8 mouse cellular contexts compared by ENCODE assay signal in the genomic region with DNA sequence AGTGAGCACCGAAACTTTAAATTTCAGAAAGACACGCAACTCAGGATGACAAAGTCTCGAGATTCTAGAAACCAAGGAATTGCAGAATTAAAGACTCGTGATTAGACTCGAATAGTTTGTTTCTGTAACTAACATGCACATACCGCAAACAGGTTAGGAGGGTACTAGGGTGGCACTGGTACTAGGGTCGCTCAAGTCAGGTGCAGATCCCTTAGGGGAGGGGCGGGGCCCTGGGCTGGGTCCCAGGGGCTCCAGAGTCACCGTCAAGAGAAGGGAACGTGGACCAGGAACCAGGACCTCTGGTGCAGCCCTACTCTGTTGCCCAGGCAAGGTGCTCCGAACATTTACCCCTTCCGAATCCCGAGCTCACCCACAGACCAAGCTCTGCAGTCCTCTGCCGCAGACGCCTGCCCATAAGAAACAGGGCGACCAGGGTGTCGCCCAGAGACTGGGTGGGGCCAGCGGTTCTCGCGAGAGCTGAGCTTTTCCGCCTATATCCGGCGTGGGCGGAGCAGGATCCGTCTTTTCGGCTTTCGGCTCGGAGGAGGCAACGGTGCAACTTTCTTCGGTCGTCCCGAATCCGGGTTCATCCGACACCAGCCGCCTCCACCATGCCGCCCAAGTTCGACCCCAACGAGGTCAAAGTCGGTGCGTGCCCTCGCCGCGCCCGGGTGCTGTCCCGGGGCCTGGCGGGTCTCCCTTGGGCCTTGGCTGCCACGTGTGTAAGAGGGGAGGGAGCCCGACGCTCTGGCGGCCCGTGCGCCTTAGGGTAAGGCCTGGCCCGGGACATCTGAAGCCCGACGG. TPM values are rescaled to one million over a fixed set of nuclear protein-coding genes. Genes with fewer than 3 reads are reported as not detected.
DNase-seq lines count a peak whose midpoint lies in the region; ATAC-seq lines count a peak whose summit lies in the region.

Gene Rpl12 (plus strand): TSS at position 368 of the 804 bp plus-strand sequence.
Gene Lrsam1 (minus strand): TSS at position 423 of the 804 bp plus-strand sequence.

- DNase-seq in ZHBTc4 (ENCODE audit: low read depth, low spot score) = peak; percentile 94
- DNase-seq in gastrocnemius, adult 8-10 months (ENCODE audit: low spot score in 2 of 2) = peak; percentile 86 to 90
- peak; percentile 80 for DNase-seq in hindlimb bud, embryonic 11.5 days (ENCODE audit: extremely low spot score, low read depth, low spot score)
- DNase-seq in left cerebral cortex, adult 9 months (ENCODE audit: low spot score in 2 of 2) = peak; percentile 84 to 93
- DNase-seq in right cerebral cortex, postnatal 14 days = peak; percentile 95
- DNase-seq in urinary bladder, postnatal 36 days (ENCODE audit: low spot score in 2 of 2) = peak; percentile 94 to 95

- ATAC-seq in common myeloid progenitor, adult 5-6 weeks (replicated peaks; ENCODE audit: low read depth, poor library complexity, severe bottlenecking) = peak; percentile 89
- ATAC-seq in megakaryocyte progenitor cell, adult 5-6 weeks (replicated peaks; ENCODE audit: poor library complexity) = peak; percentile 79

RNA-seq across cellular contexts. Expression of gene Rpl12, which starts in this region (rescaled TPM):
- 2,360 and 2,455 TPM in 2 replicates for total RNA-seq in common myeloid progenitor, adult 5-6 weeks (2017)
- total RNA-seq in gastrocnemius, adult 8-10 months (2022) = 100 to 1,000 TPM in 2 of 4 experiments, 10 to 100 TPM in 2; 77.4 to 121 (median 96.8) TPM
- 2,719 and 2,750 TPM in 2 replicates for total RNA-seq in megakaryocyte progenitor cell, adult 5-6 weeks (2015)
- 2,545 and 2,724 TPM in 2 replicates for total RNA-seq in megakaryocyte progenitor cell, adult 5-6 weeks (2017)

RNA-seq across cellular contexts. Expression of gene Lrsam1, which starts in this region (rescaled TPM):
- total RNA-seq in common myeloid progenitor, adult 5-6 weeks (2017) = 4.0 and 6.2 TPM in 2 replicates
- 10 to 100 TPM; 10.1 to 14.6 (median 11.8) TPM for total RNA-seq in gastrocnemius, adult 8-10 months (2022)
- total RNA-seq in megakaryocyte progenitor cell, adult 5-6 weeks (2015) = 2.9 and 3.0 TPM in 2 replicates
- total RNA-seq in megakaryocyte progenitor cell, adult 5-6 weeks (2017) = 3.5 and 3.7 TPM in 2 replicates

Comparison
In these comparisons a context has a peak if more than half of its experiments do, and no peak if none do; other contexts are left out.
1. Peak in every context shown above with its lines: DNase-seq and ATAC-seq.
2. RNA of gene Rpl12 (total RNA-seq): 2,545 to 2,750 TPM in megakaryocyte progenitor cell, adult 5-6 weeks and 2,360 to 2,455 TPM in common myeloid progenitor, adult 5-6 weeks; 77.4 to 121 TPM in gastrocnemius, adult 8-10 months; every median in the first group is over 10 times any median in the second.